Mouse (Mus musculus) olfactory bulb, adult 2 months (tissue): ENCODE results near the gene Ddx54. TPM values are rescaled to one million over a fixed set of nuclear protein-coding genes. Genes with fewer than 3 reads are reported as not detected.

ENCODE experiments used
- H3K27ac ChIP-seq: fragments of 200-500 bp; 2 replicates; pipeline ENCODE4 v1.5.1; 2012; ENCODE audit warnings: low read depth, low read length; ENCODE audit not compliant: insufficient read depth
- H3K4me1 ChIP-seq: fragments of 200-500 bp; 2 replicates; pipeline ENCODE4 v1.6.1; 2012; ENCODE audit warnings: low read length; ENCODE audit not compliant: control insufficient read depth, insufficient read depth
- H3K4me3 ChIP-seq: fragments of 200-500 bp; 2 replicates; pipeline ENCODE4 v1.5.1; 2012; ENCODE audit warnings: mild to moderate bottlenecking, low read depth, low read length, moderate library complexity; ENCODE audit not compliant: insufficient read depth
- CTCF ChIP-seq: fragments of 200-500 bp; IDR thresholded peaks from 2 replicates; pipeline ENCODE4 v1.5.1; 2012; ENCODE audit warnings: low read depth, mild to moderate bottlenecking, low read length, moderate library complexity; ENCODE audit not compliant: insufficient read depth
- POLR2A ChIP-seq: fragments of 200-500 bp; IDR thresholded peaks from 2 replicates; pipeline ENCODE4 v1.6.1; 2012; ENCODE audit warnings: mild to moderate bottlenecking, low read depth, low read length, moderate library complexity; ENCODE audit not compliant: insufficient read depth
- WGBS: fragments of 180-500 bp; shearing (Covaris S2); methylation state at CpG from one replicate; pipeline ENCODE4 v1.1.7; 2018; 5-methylcytosine and 5-hydroxymethylcytosine counted together
- polyA plus RNA-seq: library from polyadenylated mRNA; stranded (reverse); fragments of >200 nt; gene quantifications from 2 replicates; pipeline ENCODE4 v1.2.4, GENCODE M21; 2012; ENCODE audit warnings: low replicate concordance; ENCODE audit not compliant: missing spikeins, insufficient read depth, insufficient read length

Gene Ddx54
- polyA plus RNA-seq, 1 experiment = not detected

GRCm38 (mm10) chr5:120606590-120607200, 5.8 kb upstream of the Ddx54 start:
- Histone ChIP-seq H3K4me1 (peaks cover 20% of the 10 kb centered on the region), H3K4me3 (no peak overlapping the region), H3K27ac (no peak overlapping the region)
- TF ChIP-seq POLR2A (no peak), CTCF (no peak)
- 78% methylated on average over 25 of the region's 25 CpGs for WGBS

- Histone ChIP-seq H3K4me1 (peaks cover 20% of the 10 kb centered on the region), H3K4me3 (no peak overlapping the region), H3K27ac (no peak overlapping the region)
- WGBS = 82% methylated on average over 3 of the region's 3 CpGs
- no peak for TF ChIP-seq POLR2A
- no peak for TF ChIP-seq CTCF
These were observed 5.2 kb upstream of the Ddx54 start for GRCm38 (mm10) chr5:120607335-120607734.

- 70% methylated on average over 16 of the region's 16 CpGs for WGBS
- TF ChIP-seq POLR2A (no peak), CTCF (no peak)
- H3K4me1 ChIP-seq = peaks cover 24% of the 10 kb centered on the region
- H3K4me3 ChIP-seq = no peak overlapping the region
- no peak overlapping the region for H3K27ac ChIP-seq
These were observed 3.2 kb upstream of the Ddx54 start for GRCm38 (mm10) chr5:120609246-120609775.

- 80% methylated on average over 5 of the region's 5 CpGs for WGBS
- H3K27ac ChIP-seq = no peak overlapping the region
- H3K4me1 ChIP-seq = peaks cover 19% of the 10 kb centered on the region
- TF ChIP-seq CTCF = no peak
- no peak for TF ChIP-seq POLR2A
- peak overlapping the region; percentile 61; the same call in 1 of the 2 replicates for H3K4me3 ChIP-seq
These were observed 1.6 kb upstream of the Ddx54 start for GRCm38 (mm10) chr5:120610906-120611305.

- H3K27ac ChIP-seq = no peak overlapping the region
These were observed 1.1 kb upstream of the Ddx54 start for GRCm38 (mm10) chr5:120611416-120611815.

GRCm38 (mm10) chr5:120612822-120613604, 474 bp downstream of the Ddx54 start:
- no peak for TF ChIP-seq CTCF
- TF ChIP-seq POLR2A = peak; percentile 83
- WGBS = under 1% methylated on average over 68 of the region's 69 CpGs
- Histone ChIP-seq H3K27ac (peak overlapping the region; percentile 99), H3K4me3 (peak overlapping the region; percentile 72), H3K4me1 (peaks cover 19% of the 10 kb centered on the region)

More at GRCm38 (mm10) chr5:120611416-120611815, 1.1 kb upstream of the Ddx54 start:
- Histone ChIP-seq H3K4me1 (peaks cover 19% of the 10 kb centered on the region), H3K4me3 (peak overlapping the region; percentile 61)
- TF ChIP-seq POLR2A (no peak), CTCF (no peak)
- WGBS = 32% methylated on average over 8 of the region's 8 CpGs

GRCm38 (mm10) chr5:120615903-120616302, 3.4 kb downstream of the Ddx54 start:
- no peak overlapping the region for H3K4me3 ChIP-seq
- TF ChIP-seq POLR2A = no peak
- no peak for TF ChIP-seq CTCF
- peaks cover 14% of the 10 kb centered on the region for H3K4me1 ChIP-seq
- H3K27ac ChIP-seq = no peak overlapping the region
- WGBS = 96% methylated on average over 4 of the region's 4 CpGs

- Histone ChIP-seq H3K27ac (no peak overlapping the region), H3K4me1 (peaks cover 18% of the 10 kb centered on the region), H3K4me3 (no peak overlapping the region)
- TF ChIP-seq CTCF = no peak
- TF ChIP-seq POLR2A = no peak
- WGBS = 84% methylated on average over 12 of the region's 12 CpGs
These were observed 6.2 kb downstream of the Ddx54 start for GRCm38 (mm10) chr5:120618778-120619177.

- WGBS = 18% methylated on average over 5 of the region's 5 CpGs
- Histone ChIP-seq H3K4me1 (peaks cover 16% of the 10 kb centered on the region), H3K4me3 (no peak overlapping the region), H3K27ac (no peak overlapping the region)
- TF ChIP-seq POLR2A (no peak), CTCF (peak; percentile 55; the same call in 1 of the 2 replicates)
These were observed 6.7 kb downstream of the Ddx54 start for GRCm38 (mm10) chr5:120619201-120619600.
